Mouse (Mus musculus) forebrain, embryonic 16.5 days (tissue): ENCODE data around the gene Runx1. TPM values are rescaled to one million over a fixed set of nuclear protein-coding genes. Genes with fewer than 3 reads are reported as not detected.

Experiments
- ATAC-seq: fragments of 200-750 bp; cut with Nextera tagmentation; 2 replicates; pipeline ENCODE4 v1.8.0; 2017; ENCODE audit warnings: mild to moderate bottlenecking, moderate library complexity
- H3K27ac ChIP-seq: fragments of 300-500 bp; sonication (generic); 2 replicates; pipeline ENCODE4 v1.5.1; 2014; ENCODE audit warnings: low read length, control low read depth
- H3K27me3 ChIP-seq: fragments of 300-500 bp; sonication (generic); replicated peaks from 2 replicates; pipeline ENCODE4 v1.6.1; 2014; ENCODE audit warnings: low read length; ENCODE audit not compliant: control insufficient read depth, insufficient read depth
- H3K36me3 ChIP-seq: fragments of 300-500 bp; sonication (generic); 2 replicates; pipeline ENCODE4 v1.6.1; 2014; ENCODE audit not compliant: control insufficient read depth, insufficient read depth
- H3K4me1 ChIP-seq: fragments of 300-500 bp; sonication (generic); replicated peaks from 2 replicates; pipeline ENCODE4 v1.6.1; 2014; ENCODE audit warnings: low read length; ENCODE audit not compliant: control insufficient read depth, insufficient read depth
- H3K4me2 ChIP-seq: fragments of 300-500 bp; sonication (generic); 2 replicates; pipeline ENCODE4 v1.6.1; 2014; ENCODE audit warnings: mild to moderate bottlenecking, low read length, control low read depth
- H3K4me3 ChIP-seq: fragments of 300-500 bp; sonication (generic); replicated peaks from 2 replicates; pipeline ENCODE4 v1.5.1; 2014; ENCODE audit warnings: mild to moderate bottlenecking, low read length, control low read depth
- H3K9ac ChIP-seq: fragments of 300-500 bp; sonication (generic); replicated peaks from 2 replicates; pipeline ENCODE4 v1.6.1; 2014; ENCODE audit warnings: low read depth, low read length, control low read depth
- H3K9me3 ChIP-seq: fragments of 300-500 bp; sonication (generic); 2 replicates; pipeline ENCODE4 v1.6.1; 2016; ENCODE audit warnings: low read length; ENCODE audit not compliant: control insufficient read depth
- WGBS: fragments of 180-500 bp; shearing (Covaris S2); extraction: QIAGEN DNeasy Blood & Tissue Kit; methylation state at CpG from one replicate; pipeline ENCODE4 v1.1.7; 2014; 5-methylcytosine and 5-hydroxymethylcytosine counted together
- polyA plus RNA-seq: library from polyadenylated mRNA; unstranded; fragments of >200 nt; fragmentation: Nextera tagmentation; extraction: Ambion mirVana; gene quantifications from 2 replicates; pipeline ENCODE4 v1.2.1, GENCODE M21; 2015

Runx1 gene
- polyA plus RNA-seq: 0.48 and 0.52 TPM in 2 replicates

- no peak for ATAC-seq
- 88% methylated on average over 11 of the region's 11 CpGs for WGBS
- Histone ChIP-seq H3K9me3 (no peaks in the 10 kb centered on the region), H3K4me2 (no peak within 1 kb of the TSS), H3K36me3 (no peaks in the 10 kb centered on the region), H3K27ac (no peak within 1 kb of the TSS), H3K9ac (no peak within 1 kb of the TSS), H3K27me3 (no peaks in the 10 kb centered on the region), H3K4me3 (no peak within 1 kb of the TSS), H3K4me1 (peaks cover 16% of the 10 kb centered on the region)
Observed at GRCm38 (mm10) chr16:92825908-92826650, at the start of gene Runx1. Gene Runx1, minus strand, starts transcription at chr16:92826149.

GRCm38 (mm10) chr16:92874015-92874414, 48.1 kb upstream of the Runx1 start:
- Histone ChIP-seq H3K4me1 (no peaks in the 10 kb centered on the region), H3K9ac (no peak overlapping the region), H3K27ac (no peak overlapping the region), H3K9me3 (no peaks in the 10 kb centered on the region), H3K4me2 (no peak overlapping the region), H3K4me3 (no peak overlapping the region), H3K27me3 (no peaks in the 10 kb centered on the region), H3K36me3 (no peaks in the 10 kb centered on the region)
- 88% methylated on average over 3 of the region's 3 CpGs for WGBS
- ATAC-seq: no peak

- WGBS: 88% methylated on average over 11 of the region's 11 CpGs
- no peaks in the 10 kb centered on the region for H3K9me3 ChIP-seq
- no peak overlapping the region for H3K9ac ChIP-seq
- H3K36me3 ChIP-seq: no peaks in the 10 kb centered on the region
- H3K27me3 ChIP-seq: no peaks in the 10 kb centered on the region
- H3K4me2 ChIP-seq: no peak overlapping the region
- no peak for ATAC-seq
- no peaks in the 10 kb centered on the region for H3K4me1 ChIP-seq
- H3K4me3 ChIP-seq: no peak overlapping the region
- H3K27ac ChIP-seq: no peak overlapping the region
Observed at GRCm38 (mm10) chr16:92871728-92872127, 45.8 kb upstream of the Runx1 start.

- Histone ChIP-seq H3K27me3 (no peaks in the 10 kb centered on the region), H3K9ac (no peak overlapping the region), H3K4me2 (no peak overlapping the region), H3K9me3 (no peaks in the 10 kb centered on the region), H3K36me3 (no peaks in the 10 kb centered on the region), H3K27ac (no peak overlapping the region), H3K4me3 (no peak overlapping the region), H3K4me1 (no peaks in the 10 kb centered on the region)
- WGBS: 83% methylated on average over 4 of the region's 4 CpGs
- no peak for ATAC-seq
Observed at GRCm38 (mm10) chr16:92868550-92868949, 42.6 kb upstream of the Runx1 start.

- Histone ChIP-seq H3K9me3 (no peaks in the 10 kb centered on the region), H3K4me1 (no peaks in the 10 kb centered on the region), H3K9ac (no peak overlapping the region), H3K27me3 (no peaks in the 10 kb centered on the region), H3K36me3 (no peaks in the 10 kb centered on the region), H3K27ac (no peak overlapping the region), H3K4me3 (no peak overlapping the region), H3K4me2 (no peak overlapping the region)
- no peak for ATAC-seq
- 78% methylated on average over 9 of the region's 9 CpGs for WGBS
Observed at GRCm38 (mm10) chr16:92867261-92867935, 41.4 kb upstream of the Runx1 start.

GRCm38 (mm10) chr16:92865314-92865713, 39.4 kb upstream of the Runx1 start:
- WGBS: 87% methylated on average over 3 of the region's 3 CpGs
- Histone ChIP-seq H3K4me3 (no peak overlapping the region), H3K9ac (no peak overlapping the region), H3K4me2 (no peak overlapping the region), H3K27me3 (no peaks in the 10 kb centered on the region), H3K9me3 (no peaks in the 10 kb centered on the region), H3K27ac (no peak overlapping the region), H3K36me3 (no peaks in the 10 kb centered on the region), H3K4me1 (no peaks in the 10 kb centered on the region)
- no peak for ATAC-seq

- Histone ChIP-seq H3K4me1 (no peaks in the 10 kb centered on the region), H3K27ac (no peak overlapping the region), H3K4me2 (no peak overlapping the region), H3K36me3 (no peaks in the 10 kb centered on the region), H3K9ac (no peak overlapping the region), H3K4me3 (no peak overlapping the region), H3K9me3 (no peaks in the 10 kb centered on the region), H3K27me3 (no peaks in the 10 kb centered on the region)
- 80% methylated on average over 2 of the region's 2 CpGs for whole genome bisulfite sequencing
- no peak for ATAC-seq
Observed at GRCm38 (mm10) chr16:92864191-92864590, 38.2 kb upstream of the Runx1 start.

GRCm38 (mm10) chr16:92863179-92863578, 37.2 kb upstream of the Runx1 start:
- no peak overlapping the region for H3K9ac ChIP-seq
- no peaks in the 10 kb centered on the region for H3K4me1 ChIP-seq
- no peaks in the 10 kb centered on the region for H3K36me3 ChIP-seq
- H3K27ac ChIP-seq: no peak overlapping the region
- H3K4me3 ChIP-seq: no peak overlapping the region
- no peaks in the 10 kb centered on the region for H3K9me3 ChIP-seq
- H3K4me2 ChIP-seq: no peak overlapping the region
- no peak for ATAC-seq
- H3K27me3 ChIP-seq: no peaks in the 10 kb centered on the region

- no peak overlapping the region for H3K4me2 ChIP-seq
- no peaks in the 10 kb centered on the region for H3K36me3 ChIP-seq
- no peaks in the 10 kb centered on the region for H3K9me3 ChIP-seq
- WGBS: 87% methylated on average over 4 of the region's 4 CpGs
- H3K4me3 ChIP-seq: no peak overlapping the region
- no peak for ATAC-seq
- H3K9ac ChIP-seq: no peak overlapping the region
- H3K4me1 ChIP-seq: no peaks in the 10 kb centered on the region
- no peaks in the 10 kb centered on the region for H3K27me3 ChIP-seq
- H3K27ac ChIP-seq: no peak overlapping the region
Observed at GRCm38 (mm10) chr16:92862430-92862829, 36.5 kb upstream of the Runx1 start.
